Mouse (Mus musculus) heart, postnatal 0 days (tissue): Measurements from ENCODE around the gene Gm28778.

Source experiments
- CTCF ChIP-seq: IDR thresholded peaks from 2 replicates; pipeline ENCODE4 v1.5.1; 2016; ENCODE audit warnings: antibody characterized with exemption, control low read depth, low read depth
- EP300 ChIP-seq: IDR thresholded peaks from 2 replicates; pipeline ENCODE4 v1.6.1; 2016; ENCODE audit warnings: antibody characterized with exemption, low read depth

GRCm38 (mm10) chr1:53358988-53359387, 62.1 kb downstream of the Gm28778 start:
- TF ChIP-seq CTCF (no peak), EP300 (no peak)
